Comparison of ENCODE assay signal across 7 mouse cellular contexts in genomic region chr1:136739486-136739885, GRCm38 (mm10).
DNase-seq lines count a peak whose midpoint lies in the region.

No protein-coding gene starts in this region.

- DNase-seq in ovary, postnatal 36 days (ENCODE audit: low spot score) = peak; percentile 27
- no peak for DNase-seq in ovary, postnatal 10 days (ENCODE audit: low spot score)
- DNase-seq in adipocyte (ENCODE audit: low spot score) = peak; percentile 64
- peak; percentile 69 to 70 for DNase-seq in frontal cortex, postnatal 10 days (ENCODE audit: low spot score in 2 of 2)
- peak; percentile 86 for DNase-seq in layer of hippocampus, adult 11-12 months (ENCODE audit: low spot score)
- DNase-seq in lung, postnatal 25 days (ENCODE audit: low spot score) = peak; percentile 44
- peak; percentile 76 for DNase-seq in thymus, postnatal 14 days
